Mouse (Mus musculus): ENCODE data around the gene Agpat3. TPM values are rescaled to one million over a fixed set of nuclear protein-coding genes. Genes with fewer than 3 reads are reported as not detected.

Gene Agpat3
- total RNA-seq (2017) = 40.0 to 87.7 TPM (median 46.4 TPM) in 3 replicates

DNA sequence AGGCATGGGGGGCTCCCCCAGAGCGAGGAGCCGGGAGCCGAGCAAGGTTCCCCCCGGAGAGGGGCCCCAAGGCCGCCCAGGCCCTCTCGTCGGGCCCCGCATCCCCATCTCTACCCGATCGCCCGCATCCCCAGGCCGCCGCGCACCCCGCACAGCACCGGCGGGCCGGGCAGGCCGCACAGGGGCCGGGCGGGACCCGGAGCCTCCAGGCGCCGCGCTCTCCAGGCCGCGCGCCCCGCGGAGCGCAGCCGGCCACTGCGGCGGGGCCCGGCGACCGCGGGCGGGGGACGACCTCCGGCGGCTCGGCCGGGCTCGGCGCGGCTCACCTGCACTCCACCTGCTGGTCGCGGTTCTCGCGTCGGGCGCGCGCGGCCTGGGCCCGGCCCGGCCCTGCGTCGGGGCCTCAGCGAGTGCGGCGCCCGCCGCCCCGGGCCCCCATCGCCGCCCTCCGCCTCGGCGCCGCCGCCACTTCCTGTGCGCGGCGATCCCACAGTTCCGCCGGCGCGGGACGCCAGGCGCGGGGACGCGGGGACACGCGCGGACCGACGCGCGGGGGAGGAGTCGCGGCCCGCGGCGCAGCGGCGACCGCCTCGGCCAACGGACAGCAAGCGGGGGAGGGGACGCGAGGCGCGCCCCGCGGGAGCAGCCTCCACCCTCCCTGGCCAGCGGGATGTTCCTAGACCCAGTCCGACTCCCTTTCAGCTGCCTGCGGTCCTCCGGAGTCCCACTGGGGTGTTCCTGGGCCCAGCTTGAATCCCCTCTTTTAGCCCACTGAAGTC lies at the start of gene Agpat3:
Gene Agpat3, minus strand, starts transcription at position 603 of the 779 bp plus-strand sequence.
- ATAC-seq (replicated peaks; ENCODE audit: insufficient number of reproducible peaks, low FRiP score, low TSS enrichment, poor library complexity, severe bottlenecking) = no peak

GRCm38 (mm10) chr10:78401127-78401526 lies 48.8 kb upstream of the Agpat3 start:
- ATAC-seq (replicated peaks; ENCODE audit: insufficient number of reproducible peaks, low FRiP score, low TSS enrichment, poor library complexity, severe bottlenecking) = no peak

DNA sequence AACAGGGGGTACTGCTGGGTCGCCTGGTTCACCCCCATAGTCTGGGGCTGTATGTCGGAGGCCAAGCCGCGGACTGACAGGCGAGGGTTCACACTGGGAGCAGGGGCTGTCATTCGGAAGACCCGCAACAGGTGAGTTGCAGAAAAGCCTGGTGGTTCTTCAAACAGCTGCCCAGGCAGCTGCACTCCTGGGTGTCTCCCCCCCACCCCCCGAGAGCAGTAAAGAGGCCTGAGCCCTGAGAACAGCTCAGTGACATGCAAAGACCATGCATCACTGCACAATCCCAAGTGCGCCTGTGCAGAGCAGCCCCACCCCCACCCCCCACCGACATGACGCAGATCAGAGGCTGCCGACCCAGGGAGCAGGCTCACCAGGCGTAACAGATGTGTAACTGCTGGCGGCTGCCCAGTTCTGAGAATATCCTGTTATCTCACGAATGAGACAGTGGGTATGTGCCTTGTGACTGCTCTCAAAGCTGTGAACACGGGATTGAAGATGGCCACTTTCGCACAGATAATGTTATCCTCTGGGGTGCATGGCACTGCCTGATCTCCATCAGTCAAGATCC lies 46.9 kb upstream of the Agpat3 start:
- no peak for ATAC-seq (replicated peaks; ENCODE audit: insufficient number of reproducible peaks, low FRiP score, low TSS enrichment, poor library complexity, severe bottlenecking)

- no peak for ATAC-seq (replicated peaks; ENCODE audit: insufficient number of reproducible peaks, low FRiP score, low TSS enrichment, poor library complexity, severe bottlenecking)
These were observed 44.3 kb upstream of the Agpat3 start for GRCm38 (mm10) chr10:78396625-78396885.

GRCm38 (mm10) chr10:78395819-78396624 lies 43.7 kb upstream of the Agpat3 start:
- peak; percentile 57; the same call in 1 of the 2 replicates for ATAC-seq (replicated peaks; ENCODE audit: insufficient number of reproducible peaks, low FRiP score, low TSS enrichment, poor library complexity, severe bottlenecking)

DNA sequence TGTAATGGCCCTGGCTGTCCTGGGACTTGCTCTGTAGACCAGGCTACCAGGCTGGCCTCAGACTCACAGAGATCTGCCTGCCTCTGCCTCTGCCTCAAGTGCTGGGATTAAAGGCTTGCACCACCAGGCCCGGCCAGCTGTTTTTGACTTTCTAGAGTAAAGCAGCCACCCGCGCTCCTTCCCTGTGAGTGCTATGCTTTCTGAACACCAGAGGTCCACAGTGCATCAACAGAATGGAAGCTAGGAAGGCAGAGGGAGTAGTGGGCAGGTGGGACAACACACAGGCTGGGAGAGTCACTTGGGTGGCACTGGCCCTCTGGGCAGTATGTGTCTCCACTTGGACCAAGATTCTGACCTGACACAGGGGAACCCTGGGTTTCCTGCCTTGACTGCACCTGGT lies 43.1 kb upstream of the Agpat3 start:
- ATAC-seq (replicated peaks; ENCODE audit: insufficient number of reproducible peaks, low FRiP score, low TSS enrichment, poor library complexity, severe bottlenecking) = no peak

DNA sequence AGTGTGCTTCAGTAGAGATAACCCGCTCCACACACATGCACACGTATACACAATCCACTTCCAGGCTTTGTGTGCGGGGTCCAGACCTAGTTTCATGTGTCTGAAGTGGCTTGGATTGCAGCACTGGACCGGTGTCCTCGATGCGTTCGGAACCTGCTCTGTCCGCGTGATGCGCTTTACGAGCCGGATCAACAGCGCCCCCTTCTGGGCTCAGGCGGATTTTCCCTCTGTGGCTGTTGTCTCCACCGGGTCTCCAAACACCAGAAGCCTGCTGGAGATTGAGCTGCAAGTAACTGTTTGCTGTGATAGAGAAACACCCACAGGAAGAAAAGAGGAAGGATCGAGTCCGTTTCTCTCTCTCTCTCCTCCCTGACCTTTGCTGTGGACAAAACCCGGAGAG lies 39.8 kb upstream of the Agpat3 start:
- ATAC-seq (replicated peaks; ENCODE audit: insufficient number of reproducible peaks, low FRiP score, low TSS enrichment, poor library complexity, severe bottlenecking) = peak; percentile 78

DNA sequence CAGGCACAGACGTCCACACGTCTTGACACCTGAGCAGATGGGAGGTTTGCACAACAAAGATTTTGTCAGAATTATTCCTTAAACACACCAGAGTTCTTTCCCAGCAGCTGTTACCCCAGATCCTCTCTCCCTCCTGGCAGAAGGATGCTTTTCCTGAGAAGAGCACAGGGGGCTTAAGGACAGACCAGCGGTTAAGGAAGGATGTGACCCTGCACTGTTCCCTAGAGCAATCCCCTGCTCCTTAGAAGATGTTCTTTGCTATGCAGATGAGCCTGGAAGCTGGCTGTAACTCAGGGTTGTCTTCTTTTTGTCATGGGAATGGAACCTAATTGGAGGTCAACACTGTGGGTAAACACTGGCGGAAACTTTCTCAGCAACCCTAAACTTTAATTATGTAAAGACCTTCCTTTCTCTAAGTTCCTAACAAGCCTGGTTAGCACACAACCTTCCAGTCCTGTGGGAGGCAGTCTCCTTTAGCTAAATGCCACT lies 38.7 kb upstream of the Agpat3 start:
- ATAC-seq (replicated peaks; ENCODE audit: insufficient number of reproducible peaks, low FRiP score, low TSS enrichment, poor library complexity, severe bottlenecking) = no peak

DNA sequence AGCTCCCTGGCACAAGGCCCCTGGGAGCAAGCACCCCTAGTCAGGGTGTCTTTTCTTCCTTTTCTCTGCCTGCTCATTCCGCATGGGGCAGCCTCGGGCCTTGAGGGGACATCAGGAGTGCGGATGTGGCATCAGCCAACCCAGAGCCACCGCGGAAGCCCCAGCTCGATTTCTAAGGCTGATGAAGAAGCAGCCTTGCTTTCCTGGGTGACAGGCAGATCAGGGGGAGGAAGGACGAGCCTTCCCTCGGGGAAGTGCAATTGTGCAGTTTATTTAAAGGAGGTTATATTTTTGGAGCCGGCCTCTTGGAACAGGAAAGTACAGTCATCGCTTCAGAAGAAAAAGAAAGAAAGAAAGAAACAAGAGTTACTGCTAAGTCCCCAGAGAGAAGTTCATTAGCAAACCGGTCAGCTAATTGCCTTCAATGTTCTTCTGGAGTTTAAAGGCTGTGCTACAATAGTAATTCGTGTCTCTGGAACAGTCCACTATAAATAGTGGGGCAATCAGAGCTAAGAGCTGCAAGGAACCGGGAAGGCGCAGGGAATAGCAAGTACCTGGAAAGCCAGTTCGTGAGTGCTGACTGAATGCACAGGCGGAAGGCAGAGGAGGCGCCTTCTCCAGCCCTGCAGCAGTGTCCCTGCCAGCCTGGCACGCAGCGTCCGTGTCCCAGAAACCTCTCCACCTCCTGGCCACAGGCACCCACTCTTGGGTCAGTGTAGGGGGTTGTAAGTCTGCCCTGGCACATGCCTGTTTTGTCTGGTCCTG lies 36.1 kb upstream of the Agpat3 start:
- ATAC-seq (replicated peaks; ENCODE audit: insufficient number of reproducible peaks, low FRiP score, low TSS enrichment, poor library complexity, severe bottlenecking) = no peak

DNA sequence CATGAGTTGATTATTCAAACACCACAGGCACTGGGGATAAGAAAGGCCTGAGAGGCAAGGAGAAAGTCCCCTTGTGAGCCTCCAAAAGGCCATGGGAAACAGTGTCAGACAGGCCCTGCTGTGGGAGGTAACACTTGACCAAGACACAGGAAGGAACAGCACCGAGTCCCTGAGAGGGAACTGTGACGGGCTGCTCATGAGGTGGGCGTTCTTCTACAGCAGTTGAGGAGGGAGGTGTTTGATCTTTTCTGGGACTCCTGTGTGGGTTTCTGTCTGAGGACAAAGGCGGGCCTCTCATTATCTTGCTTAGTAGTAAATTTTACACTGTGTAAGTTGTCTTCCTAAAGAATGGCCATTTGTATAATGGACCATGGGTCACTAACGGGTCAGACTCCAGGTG lies 33.2 kb upstream of the Agpat3 start:
- ATAC-seq (replicated peaks; ENCODE audit: insufficient number of reproducible peaks, low FRiP score, low TSS enrichment, poor library complexity, severe bottlenecking) = no peak

- no peak for ATAC-seq (replicated peaks; ENCODE audit: insufficient number of reproducible peaks, low FRiP score, low TSS enrichment, poor library complexity, severe bottlenecking)
These were observed 31.3 kb upstream of the Agpat3 start for GRCm38 (mm10) chr10:78383567-78383966.

- ATAC-seq (replicated peaks; ENCODE audit: insufficient number of reproducible peaks, low FRiP score, low TSS enrichment, poor library complexity, severe bottlenecking) = no peak
These were observed 26.2 kb upstream of the Agpat3 start for GRCm38 (mm10) chr10:78378516-78378915.

- ATAC-seq (replicated peaks; ENCODE audit: insufficient number of reproducible peaks, low FRiP score, low TSS enrichment, poor library complexity, severe bottlenecking) = peak; percentile 87
These were observed 20.7 kb upstream of the Agpat3 start for GRCm38 (mm10) chr10:78372681-78373668.

DNA sequence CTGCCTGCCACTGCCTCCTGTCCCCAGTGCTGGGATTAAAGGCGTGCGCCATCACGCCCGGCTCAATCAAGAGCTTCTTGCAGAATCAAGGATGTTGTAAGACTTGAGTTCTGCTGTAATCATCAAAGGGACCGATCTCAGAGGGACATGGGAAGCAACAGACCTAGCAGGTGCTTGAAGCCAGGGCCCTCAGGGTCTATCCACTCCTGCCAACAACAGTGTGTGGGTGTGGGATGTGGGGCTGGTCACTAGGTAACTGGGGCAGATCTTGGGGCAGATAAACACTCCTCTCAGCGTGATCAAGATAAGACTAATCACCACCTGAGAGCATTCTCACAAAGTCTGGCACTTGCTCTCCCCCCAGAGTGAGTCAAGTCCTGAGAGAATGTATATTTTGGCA lies 19.5 kb upstream of the Agpat3 start:
- no peak for ATAC-seq (replicated peaks; ENCODE audit: insufficient number of reproducible peaks, low FRiP score, low TSS enrichment, poor library complexity, severe bottlenecking)

- no peak for ATAC-seq (replicated peaks; ENCODE audit: insufficient number of reproducible peaks, low FRiP score, low TSS enrichment, poor library complexity, severe bottlenecking)
These were observed 15.3 kb upstream of the Agpat3 start for GRCm38 (mm10) chr10:78367586-78367985.

DNA sequence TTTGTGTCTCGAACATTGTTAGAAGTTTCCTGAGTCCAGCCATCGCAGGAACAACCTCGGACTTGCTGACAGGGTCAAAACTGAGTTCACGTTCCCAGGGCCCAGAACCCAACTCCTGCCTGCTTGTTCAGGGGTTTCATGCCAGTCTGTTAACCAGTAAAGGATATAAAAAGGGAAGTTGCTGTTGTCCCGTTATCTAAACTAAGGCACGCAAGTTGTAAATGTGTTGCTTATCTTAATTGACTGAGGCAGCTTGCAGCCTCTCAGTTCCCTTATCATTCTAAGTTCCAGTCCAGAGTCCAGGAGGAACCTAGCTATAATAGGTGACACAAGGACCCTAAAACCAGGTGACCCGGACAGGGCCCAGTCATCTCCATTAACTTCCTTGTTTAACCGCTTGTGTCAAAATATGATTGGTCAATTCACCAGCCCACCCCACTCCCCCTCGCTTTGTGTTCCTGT lies 14.6 kb upstream of the Agpat3 start:
- no peak for ATAC-seq (replicated peaks; ENCODE audit: insufficient number of reproducible peaks, low FRiP score, low TSS enrichment, poor library complexity, severe bottlenecking)

GRCm38 (mm10) chr10:78366195-78366834 lies 14.0 kb upstream of the Agpat3 start:
- ATAC-seq (replicated peaks; ENCODE audit: insufficient number of reproducible peaks, low FRiP score, low TSS enrichment, poor library complexity, severe bottlenecking) = no peak

Data from monocyte, adult 5-6 weeks (primary cell).